In the genomic region with DNA sequence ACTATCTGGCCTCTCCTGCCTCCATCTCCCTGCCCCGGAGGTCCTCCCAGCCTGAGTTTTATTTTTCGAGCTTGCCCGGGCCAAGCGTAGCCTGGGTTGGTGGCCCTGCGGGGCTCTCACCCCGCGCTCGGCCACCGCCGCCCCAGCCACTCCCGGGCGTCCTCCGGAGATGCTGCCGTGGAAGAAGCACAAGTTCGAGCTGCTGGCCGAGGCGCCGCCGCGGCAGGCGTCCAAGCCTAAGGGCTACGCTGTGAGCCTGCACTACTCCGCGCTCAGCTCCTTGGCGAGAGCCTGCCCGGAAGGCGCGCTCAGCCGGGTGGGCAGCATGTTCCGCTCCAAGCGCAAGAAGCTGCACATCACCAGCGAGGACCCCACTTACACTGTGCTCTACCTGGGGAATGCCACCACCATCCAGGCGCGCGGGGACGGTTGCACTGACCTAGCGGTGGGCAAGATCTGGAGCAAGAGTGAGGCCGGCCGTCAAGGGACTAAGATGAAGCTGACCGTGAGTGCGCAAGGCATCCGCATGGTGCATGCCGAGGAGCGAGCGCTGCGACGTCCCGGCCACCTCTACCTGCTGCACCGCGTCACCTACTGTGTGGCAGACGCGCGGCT, we compare ENCODE assay signal across 7 mouse cellular contexts. TPM values are rescaled to one million over a fixed set of nuclear protein-coding genes. Genes with fewer than 3 reads are reported as not detected.
DNase-seq lines count a peak whose midpoint lies in the region; ATAC-seq and TF ChIP-seq lines count a peak whose summit lies in the region.

No protein-coding gene starts in this region.

- DNase-seq in adrenal gland, adult 8-10 months: peak; percentile 47
- DNase-seq in cerebellum, postnatal 14 days: peak; percentile 75 to 80
- DNase-seq in gastrocnemius, adult 8-10 months (ENCODE audit: low spot score in 2 of 2): peak; percentile 42 to 61
- DNase-seq in hindbrain, postnatal 0 days (ENCODE audit: low spot score): peak; percentile 69
- peak; percentile 61 for DNase-seq in splenic B cell, adult 2 months (ENCODE audit: low read depth, low spot score)

- WGBS in hindbrain, postnatal 0 days: 1% methylated on average over 53 of the region's 53 CpGs
- WGBS in limb, embryonic 12.5 days: under 1% methylated on average over 53 of the region's 53 CpGs
- WGBS in midbrain, embryonic 15.5 days: under 1% methylated on average over 53 of the region's 53 CpGs

- peak overlapping the region; percentile 63 for H3K4me3 ChIP-seq in hindbrain, postnatal 0 days (ENCODE audit: low read length)
- peak overlapping the region; percentile 63 for H3K4me3 ChIP-seq in limb, embryonic 12.5 days (replicated peaks)
- H3K4me3 ChIP-seq in midbrain, embryonic 15.5 days: peak overlapping the region; percentile 55

- no peaks in the 10 kb centered on the region for H3K27me3 ChIP-seq in hindbrain, postnatal 0 days (ENCODE audit: insufficient read depth, low read length)
- peaks cover 52% of the 10 kb centered on the region for H3K27me3 ChIP-seq in limb, embryonic 12.5 days
- H3K27me3 ChIP-seq in midbrain, embryonic 15.5 days (replicated peaks): peaks cover 22% of the 10 kb centered on the region
- no peaks in the 10 kb centered on the region for H3K27me3 ChIP-seq in splenic B cell, adult 2 months (ENCODE audit: control insufficient read depth, insufficient read depth, low read length, poor library complexity, severe bottlenecking)

- H3K27ac ChIP-seq in hindbrain, postnatal 0 days: peak overlapping the region; percentile 62
- peak overlapping the region; percentile 35; the same call in 1 of the 2 replicates for H3K27ac ChIP-seq in limb, embryonic 12.5 days
- no peak overlapping the region for H3K27ac ChIP-seq in midbrain, embryonic 15.5 days

- no peaks in the 10 kb centered on the region for H3K9me3 ChIP-seq in hindbrain, postnatal 0 days (ENCODE audit: low read length)
- no peaks in the 10 kb centered on the region for H3K9me3 ChIP-seq in limb, embryonic 12.5 days
- no peaks in the 10 kb centered on the region for H3K9me3 ChIP-seq in midbrain, embryonic 15.5 days

- peak; percentile 10; the same call in 1 of the 2 replicates for ATAC-seq in hindbrain, postnatal 0 days
- no peak for ATAC-seq in limb, embryonic 12.5 days (ENCODE audit: insufficient number of reproducible peaks, insufficient read depth, low FRiP score, low TSS enrichment, low read depth)
- peak; percentile 41; the same call in 1 of the 2 replicates for ATAC-seq in midbrain, embryonic 15.5 days (replicated peaks)

- peak overlapping the region; percentile 93 for H3K4me2 ChIP-seq in hindbrain, postnatal 0 days (ENCODE audit: low read depth, low read length)
- H3K4me2 ChIP-seq in limb, embryonic 12.5 days: peak overlapping the region; percentile 97
- H3K4me2 ChIP-seq in midbrain, embryonic 15.5 days: peak overlapping the region; percentile 97

- H3K36me3 ChIP-seq in hindbrain, postnatal 0 days (ENCODE audit: insufficient read depth, low read length): no peaks in the 10 kb centered on the region
- H3K36me3 ChIP-seq in limb, embryonic 12.5 days: no peaks in the 10 kb centered on the region
- no peaks in the 10 kb centered on the region for H3K36me3 ChIP-seq in midbrain, embryonic 15.5 days (replicated peaks)
- no peaks in the 10 kb centered on the region; the same call in 1 of the 2 replicates for H3K36me3 ChIP-seq in splenic B cell, adult 2 months (ENCODE audit: control insufficient read depth, insufficient read depth, low read length, poor library complexity, severe bottlenecking)

- H3K9ac ChIP-seq in hindbrain, postnatal 0 days (replicated peaks; ENCODE audit: low read length): peak overlapping the region; percentile 64
- H3K9ac ChIP-seq in limb, embryonic 12.5 days (replicated peaks): peak overlapping the region; percentile 72
- peak overlapping the region; percentile 65 for H3K9ac ChIP-seq in midbrain, embryonic 15.5 days

- TF ChIP-seq CTCF in hindbrain, postnatal 0 days (IDR thresholded peaks at IDR 0.05; ENCODE audit: low read depth): no peak

- H3K4me1 ChIP-seq in hindbrain, postnatal 0 days (ENCODE audit: insufficient read depth, low read length): peaks cover 18% of the 10 kb centered on the region
- H3K4me1 ChIP-seq in limb, embryonic 12.5 days (replicated peaks): peaks cover 55% of the 10 kb centered on the region
- peaks cover 46% of the 10 kb centered on the region for H3K4me1 ChIP-seq in midbrain, embryonic 15.5 days

RNA-seq across cellular contexts. Expression of a gene that starts 1.0 kb away (rescaled TPM):
- total RNA-seq in adrenal gland, adult 8-10 months (2022): 10 to 100 TPM; 36.5 to 45.0 (median 38.5) TPM
- 1 to 10 TPM; 3.4 to 6.3 (median 4.6) TPM for total RNA-seq in gastrocnemius, adult 8-10 months (2022)
- total RNA-seq in hindbrain, postnatal 0 days (2014; rRNA removed): 28.8 and 33.1 TPM in 2 replicates
- polyA plus RNA-seq in hindbrain, postnatal 0 days (2015; fragmentation: Nextera tagmentation; extraction: Ambion mirVana): 14.4 and 14.8 TPM in 2 replicates
- polyA plus RNA-seq in limb, embryonic 12.5 days (2016; fragmentation: Nextera tagmentation; extraction: Ambion mirVana): 11.2 and 12.0 TPM in 2 replicates
- polyA plus RNA-seq in midbrain, embryonic 15.5 days (2015; fragmentation: Nextera tagmentation; extraction: Ambion mirVana): 15.9 and 17.4 TPM in 2 replicates

RNA-seq across cellular contexts. Expression of a gene that starts 13.1 kb away (rescaled TPM):
- total RNA-seq in adrenal gland, adult 8-10 months (2022): 10 to 100 TPM; 36.7 to 47.3 (median 40.5) TPM
- total RNA-seq in gastrocnemius, adult 8-10 months (2022): 10 to 100 TPM; 19.6 to 23.0 (median 20.8) TPM
- 9.9 and 16.7 TPM in 2 replicates for total RNA-seq in hindbrain, postnatal 0 days (2014; rRNA removed)
- polyA plus RNA-seq in hindbrain, postnatal 0 days (2015; fragmentation: Nextera tagmentation; extraction: Ambion mirVana): 42.1 and 45.4 TPM in 2 replicates
- 77.4 and 82.8 TPM in 2 replicates for polyA plus RNA-seq in limb, embryonic 12.5 days (2016; fragmentation: Nextera tagmentation; extraction: Ambion mirVana)
- 46.0 and 47.6 TPM in 2 replicates for polyA plus RNA-seq in midbrain, embryonic 15.5 days (2015; fragmentation: Nextera tagmentation; extraction: Ambion mirVana)

RNA-seq across cellular contexts. Expression of a gene that starts 49.9 kb away (rescaled TPM):
- total RNA-seq in adrenal gland, adult 8-10 months (2022): 1 to 10 TPM; 3.7 to 9.3 (median 5.8) TPM
- 1 to 10 TPM in 3 of 4 experiments, under 1 TPM in 1; 0.82 to 1.6 (median 1.3) TPM for total RNA-seq in gastrocnemius, adult 8-10 months (2022)
- 83.9 and 92.9 TPM in 2 replicates for total RNA-seq in hindbrain, postnatal 0 days (2014; rRNA removed)
- 41.8 and 44.6 TPM in 2 replicates for polyA plus RNA-seq in hindbrain, postnatal 0 days (2015; fragmentation: Nextera tagmentation; extraction: Ambion mirVana)
- 27.5 and 29.5 TPM in 2 replicates for polyA plus RNA-seq in limb, embryonic 12.5 days (2016; fragmentation: Nextera tagmentation; extraction: Ambion mirVana)
- polyA plus RNA-seq in midbrain, embryonic 15.5 days (2015; fragmentation: Nextera tagmentation; extraction: Ambion mirVana): 88.4 and 96.0 TPM in 2 replicates
